Mouse (Mus musculus): Measurements from ENCODE around the gene Olfr969. TPM values are rescaled to one million over a fixed set of nuclear protein-coding genes. Genes with fewer than 3 reads are reported as not detected.
"Not testable (repeated sequence)": the region's sequence is repeated elsewhere in the genome, so short reads cannot be mapped to it uniquely, and the experiment has no call there.

Gene Olfr969
- not detected for total RNA-seq (2021)
- long read RNA-seq, experiment 1 = 0 reads
- long read RNA-seq, experiment 2 = 0 reads

- intact Hi-C loops (cut with DNase I) = no loop called here
- H3K27ac ChIP-seq = no peak within 1 kb of the TSS
- DNase-seq (ENCODE audit: extremely low spot score in 1 of 2, low spot score in 2 of 2) = no peak
- no peak for TF ChIP-seq CTCF (IDR thresholded peaks at IDR 0.05)
- H3K4me3 ChIP-seq = no peak within 1 kb of the TSS
Observed at GRCm38 (mm10) chr9:39790558-39790957, at the start of gene Olfr969. TSS of gene Olfr969 (plus strand) at chr9:39790945.

GRCm38 (mm10) chr9:39745949-39746348, 44.8 kb upstream of the Olfr969 start, which contains the start of gene Olfr967:
TSS of gene Olfr967 (plus strand) at chr9:39746249.
- DNase-seq (ENCODE audit: extremely low spot score in 1 of 2, low spot score in 2 of 2) = no peak
- H3K4me3 ChIP-seq = no peak within 1 kb of the TSS
- no peak for TF ChIP-seq CTCF (IDR thresholded peaks at IDR 0.05)
- H3K27ac ChIP-seq = peak within 1 kb of the TSS; percentile 12; the same call in 1 of the 2 replicates
- intact Hi-C loops (cut with DNase I) = no loop called here

GRCm38 (mm10) chr9:39746428-39746827, 44.3 kb upstream of the Olfr969 start:
- Histone ChIP-seq H3K27ac (no peak overlapping the region; the same call in 1 of the 2 replicates), H3K4me3 (no peak overlapping the region)
- DNase-seq (ENCODE audit: extremely low spot score in 1 of 2, low spot score in 2 of 2) = no peak
- TF ChIP-seq CTCF (IDR thresholded peaks at IDR 0.05) = no peak
- intact Hi-C loops (cut with DNase I) = no loop called here

- intact Hi-C loops (cut with DNase I) = no loop called here
- Histone ChIP-seq H3K4me3 (no peak within 1 kb of the TSS), H3K27ac (no peak within 1 kb of the TSS)
- no peak for TF ChIP-seq CTCF (IDR thresholded peaks at IDR 0.05)
- DNase-seq (ENCODE audit: extremely low spot score in 1 of 2, low spot score in 2 of 2) = no peak
Observed at GRCm38 (mm10) chr9:39783153-39783552, 7.6 kb upstream of the Olfr969 start, which contains the start of gene Olfr968. TSS of gene Olfr968 (minus strand) at chr9:39783253.

GRCm38 (mm10) chr9:39808560-39808959, 17.8 kb downstream of the Olfr969 start, which contains the start of gene Olfr970:
TSS of gene Olfr970 (plus strand) at chr9:39808860.
- Histone ChIP-seq H3K27ac (no peak within 1 kb of the TSS), H3K4me3 (no peak within 1 kb of the TSS)
- no peak for DNase-seq (ENCODE audit: extremely low spot score in 1 of 2, low spot score in 2 of 2)
- no peak for TF ChIP-seq CTCF (IDR thresholded peaks at IDR 0.05)
- intact Hi-C loops (cut with DNase I) = no loop called here

GRCm38 (mm10) chr9:39836576-39836975, 45.8 kb downstream of the Olfr969 start, which contains the start of gene Olfr971:
TSS of gene Olfr971 (plus strand) at chr9:39836876.
- intact Hi-C loops (cut with DNase I); H3K4me3 ChIP-seq; DNase-seq (ENCODE audit: extremely low spot score in 1 of 2, low spot score in 2 of 2); H3K27ac ChIP-seq: not testable (repeated sequence)

Other genes starting within 250 kb of the Olfr969 start
- gene Olfr958, start 236.9 kb upstream of the Olfr969 start, total RNA-seq (2021) = not detected
- not detected for gene Olfr959, start 215.4 kb upstream of the Olfr969 start, total RNA-seq (2021)
- gene AW551984, start 186.5 kb upstream of the Olfr969 start, total RNA-seq (2021) = 1 to 10 TPM; 4.5 to 9.2 TPM
- not detected for gene Olfr148, start 180.3 kb upstream of the Olfr969 start, total RNA-seq (2021)
- gene Olfr960, start 169.6 kb upstream of the Olfr969 start, total RNA-seq (2021) = not detected
- not detected for gene Olfr961, start 145.9 kb upstream of the Olfr969 start, total RNA-seq (2021)
- not detected for gene Olfr963, start 123.7 kb upstream of the Olfr969 start, total RNA-seq (2021)
- not detected for gene Olfr149, start 83.8 kb upstream of the Olfr969 start, total RNA-seq (2021)
- not detected for gene Olfr965, start 79.6 kb upstream of the Olfr969 start, total RNA-seq (2021)
- not detected for gene Olfr150, start 60.0 kb upstream of the Olfr969 start, total RNA-seq (2021)
- gene Olfr967, start 44.7 kb upstream of the Olfr969 start, total RNA-seq (2021) = not detected
- not detected for gene Olfr968, start 7.7 kb upstream of the Olfr969 start, total RNA-seq (2021)
- not detected for gene Olfr970, start 17.9 kb downstream of the Olfr969 start, total RNA-seq (2021)
- not detected for gene Olfr971, start 45.9 kb downstream of the Olfr969 start, total RNA-seq (2021)
- not detected for gene Olfr972, start 75.5 kb downstream of the Olfr969 start, total RNA-seq (2021)
- not detected for gene Olfr229, start 116.4 kb downstream of the Olfr969 start, total RNA-seq (2021)
- not detected for gene Olfr974, start 146.6 kb downstream of the Olfr969 start, total RNA-seq (2021)
- gene Olfr975, start 161.1 kb downstream of the Olfr969 start, total RNA-seq (2021) = not detected
- not detected for gene Olfr976, start 170.2 kb downstream of the Olfr969 start, total RNA-seq (2021)
- gene Olfr978, start 201.2 kb downstream of the Olfr969 start, total RNA-seq (2021) = not detected
- gene Olfr979, start 212.5 kb downstream of the Olfr969 start, total RNA-seq (2021) = not detected
- not detected for gene Olfr980, start 218.6 kb downstream of the Olfr969 start, total RNA-seq (2021)
- not detected for gene Olfr981, start 230.5 kb downstream of the Olfr969 start, total RNA-seq (2021)

All from left cerebral cortex, adult 2 months (tissue).